Mouse (Mus musculus) megakaryocyte progenitor cell, adult 5-6 weeks (primary cell): ENCODE measurements around the gene Epb41. TPM values are rescaled to one million over a fixed set of nuclear protein-coding genes. Genes with fewer than 3 reads are reported as not detected.
A peak's percentile ranks its signal among the peaks of the same experiment; 100 is the strongest.

Experiments used
- ATAC-seq: replicated peaks from 2 replicates; pipeline ENCODE4 v1.8.0; 2016; ENCODE audit warnings: mild to moderate bottlenecking, moderate TSS enrichment, inconsistent platforms; ENCODE audit not compliant: poor library complexity
- total RNA-seq, 2 experiments: library from RNA; stranded (forward) in 1 of 2; stranded (reverse) in 1 of 2; fragments of 157-497, 149-512 nt in 1 of 2; fragments of 200-1000 nt in 1 of 2; gene quantifications; 2 replicates each; pipeline versions ENCODE4 v1.2.3 to v1.2.4; 2015 to 2017

Gene Epb41
- total RNA-seq, 2 experiments from 2014 or later, result 49.7 to 53.5 TPM

DNA sequence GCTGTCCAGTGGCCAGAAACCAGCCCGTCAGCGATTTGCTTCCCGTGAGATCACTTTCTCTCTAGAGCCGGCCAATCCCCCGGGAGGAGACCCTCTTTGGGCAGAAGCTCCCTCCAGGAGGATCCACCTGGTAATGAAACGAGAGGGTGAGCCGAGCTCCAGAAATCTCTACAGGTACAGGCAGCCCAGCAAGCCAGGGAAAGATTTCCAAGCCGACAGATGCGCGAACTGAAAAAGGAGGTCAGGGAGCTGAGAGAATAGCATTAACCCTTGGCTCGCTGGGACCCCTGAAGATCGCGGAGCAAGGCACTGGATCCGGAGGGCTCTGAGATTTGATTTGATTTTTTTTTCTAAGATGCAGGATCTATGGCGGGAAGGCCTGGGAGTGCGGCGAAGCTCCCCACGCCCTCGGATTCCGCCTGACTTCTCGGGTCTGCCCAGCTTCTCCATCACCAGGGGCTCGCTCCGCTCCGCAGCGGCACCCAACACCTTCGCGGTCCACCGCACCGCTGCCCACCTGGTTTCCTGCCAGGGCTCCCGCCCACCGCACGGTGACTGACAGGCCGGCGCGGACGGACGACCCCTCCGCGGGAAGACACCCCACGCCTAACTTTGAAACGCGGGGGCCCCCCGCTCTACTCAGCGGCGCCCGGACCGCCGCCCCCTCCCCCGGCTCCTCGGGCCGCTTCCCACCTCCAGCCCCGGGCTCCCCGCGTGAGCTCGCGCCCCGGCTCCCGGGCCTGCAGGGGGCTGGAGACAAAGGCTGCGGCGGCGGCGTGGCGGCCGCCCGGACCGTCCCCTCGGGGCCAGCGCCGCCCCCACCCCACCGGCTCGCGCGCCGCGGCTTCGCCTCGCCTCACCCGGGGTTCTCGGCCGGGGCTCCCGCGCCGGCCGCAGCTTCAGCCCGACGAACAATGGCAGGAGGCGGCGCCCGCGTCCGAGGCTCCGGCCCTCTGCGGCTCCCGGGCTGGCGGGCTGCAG, 26.8 kb downstream of the Epb41 start:
- no peak for ATAC-seq

- ATAC-seq, result no peak
Observed at GRCm38 (mm10) chr4:132043726-132044125, 31.4 kb downstream of the Epb41 start.

DNA sequence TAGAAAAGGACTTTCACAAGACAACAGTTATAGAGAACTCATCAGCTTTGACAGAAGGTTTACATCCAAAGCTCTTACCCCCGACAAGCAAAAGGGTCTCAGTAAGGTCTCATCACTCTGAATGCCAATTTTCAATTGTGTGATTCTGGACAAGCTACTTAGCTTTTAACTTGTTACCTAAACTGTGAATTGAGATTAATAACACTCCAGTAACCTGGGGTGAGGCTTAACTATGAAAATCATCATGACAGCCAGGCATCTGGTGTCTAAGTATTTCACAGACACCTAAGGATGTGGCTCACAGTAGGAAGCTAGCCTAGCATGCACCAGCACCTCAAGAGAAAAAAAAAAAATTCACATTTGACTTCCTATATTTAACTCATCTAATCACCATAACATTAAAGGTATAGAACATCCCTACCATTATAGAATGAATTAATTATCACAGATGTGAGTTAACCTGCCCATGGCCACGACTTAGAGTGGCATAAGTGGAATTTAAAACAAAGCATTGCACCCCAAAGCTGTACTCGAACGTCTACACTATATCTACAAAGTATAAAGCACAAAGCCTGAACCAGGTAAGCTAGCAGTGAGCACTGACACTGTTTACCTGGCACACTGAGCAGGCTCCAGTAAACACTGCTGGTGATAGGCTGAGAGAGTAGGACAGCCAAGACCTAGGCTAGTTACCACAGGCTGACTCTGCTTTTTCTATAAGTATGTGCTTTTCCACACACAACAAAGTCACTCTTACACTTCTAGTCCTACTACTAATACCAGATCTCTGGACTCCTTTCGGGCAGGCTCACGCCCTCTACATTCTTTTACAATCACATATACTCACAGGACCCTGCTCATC, 33.4 kb downstream of the Epb41 start:
- no peak for ATAC-seq

DNA sequence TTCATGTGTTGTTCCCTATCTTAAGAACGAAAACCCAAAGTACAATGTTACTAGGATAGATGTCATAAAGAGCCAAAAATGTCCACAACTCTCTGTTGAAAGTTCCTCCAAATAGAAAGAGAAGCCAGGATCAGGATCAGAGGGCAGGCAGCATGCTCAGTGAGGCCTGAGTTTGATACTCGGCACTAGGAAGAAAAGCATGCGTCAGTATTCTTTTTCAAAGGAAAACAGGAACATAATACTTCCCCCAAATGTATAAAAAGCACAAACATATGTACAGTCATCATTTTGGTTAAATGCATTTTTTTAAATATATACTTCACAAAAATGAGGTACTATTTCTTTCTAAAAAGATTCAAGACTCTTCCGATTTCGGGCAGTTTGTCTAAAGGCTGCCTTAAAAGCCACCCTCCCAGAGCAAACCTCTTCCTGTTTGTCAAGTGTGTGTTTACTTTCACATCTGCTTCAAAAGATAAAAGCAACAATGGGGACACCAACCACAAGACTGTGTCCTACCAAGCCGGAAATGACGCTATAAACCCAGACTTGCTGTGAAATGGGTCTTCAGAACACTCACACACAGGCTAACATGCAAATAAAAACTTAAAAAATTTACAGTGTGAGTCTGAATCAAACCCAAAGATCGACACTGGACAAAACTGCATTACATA, 35.0 kb downstream of the Epb41 start:
- peak; percentile 98 for ATAC-seq

GRCm38 (mm10) chr4:132039521-132039920, 35.6 kb downstream of the Epb41 start:
- peak; percentile 10; the same call in 1 of the 2 replicates for ATAC-seq

DNA sequence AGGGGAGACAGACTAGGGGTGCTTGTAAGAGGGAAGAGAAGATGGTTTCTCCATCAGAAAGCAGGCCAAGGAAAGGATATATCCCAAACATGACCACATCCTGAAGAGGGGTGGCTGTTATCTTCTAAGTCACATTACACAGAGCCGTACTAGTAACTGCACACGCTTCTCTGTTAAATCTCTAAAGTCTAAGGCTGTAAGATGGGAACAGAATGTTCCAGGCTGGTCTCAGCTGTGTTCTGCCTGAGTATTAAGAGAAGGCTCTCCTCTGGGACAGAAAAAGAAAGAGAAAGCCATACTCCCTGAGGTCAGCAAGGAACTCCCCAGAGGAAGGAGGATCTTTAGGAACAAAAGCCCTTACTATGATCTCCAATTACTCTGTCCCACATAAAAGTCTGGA, 36.3 kb downstream of the Epb41 start:
- no peak for ATAC-seq

GRCm38 (mm10) chr4:132037991-132038390, 37.1 kb downstream of the Epb41 start:
- no peak for ATAC-seq

DNA sequence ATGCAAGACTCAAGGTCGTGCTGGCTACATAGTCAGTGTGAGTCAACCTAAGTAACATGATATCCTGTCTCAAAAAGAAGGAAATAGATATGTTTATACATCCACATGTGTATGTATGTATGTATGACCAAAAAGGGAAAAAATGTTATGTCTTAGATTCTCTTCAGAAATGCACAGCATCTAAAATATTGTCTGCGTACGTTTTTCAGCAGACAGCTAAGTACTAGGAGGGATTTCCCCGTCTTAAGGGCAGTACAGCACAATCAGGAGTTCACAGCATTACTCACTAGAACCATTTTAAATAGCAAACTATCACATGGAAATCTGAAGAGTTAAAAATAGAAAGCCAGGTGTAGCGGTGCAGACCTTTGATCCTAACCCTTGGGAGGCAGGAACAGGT, 38.0 kb downstream of the Epb41 start:
- ATAC-seq, result no peak

- no peak for ATAC-seq
Observed at GRCm38 (mm10) chr4:132034242-132034641, 40.9 kb downstream of the Epb41 start.

- ATAC-seq, result no peak
Observed at GRCm38 (mm10) chr4:132033183-132033582, 41.9 kb downstream of the Epb41 start.

GRCm38 (mm10) chr4:132029851-132030741, 45.0 kb downstream of the Epb41 start:
- peak; percentile 32; the same call in 1 of the 2 replicates for ATAC-seq

DNA sequence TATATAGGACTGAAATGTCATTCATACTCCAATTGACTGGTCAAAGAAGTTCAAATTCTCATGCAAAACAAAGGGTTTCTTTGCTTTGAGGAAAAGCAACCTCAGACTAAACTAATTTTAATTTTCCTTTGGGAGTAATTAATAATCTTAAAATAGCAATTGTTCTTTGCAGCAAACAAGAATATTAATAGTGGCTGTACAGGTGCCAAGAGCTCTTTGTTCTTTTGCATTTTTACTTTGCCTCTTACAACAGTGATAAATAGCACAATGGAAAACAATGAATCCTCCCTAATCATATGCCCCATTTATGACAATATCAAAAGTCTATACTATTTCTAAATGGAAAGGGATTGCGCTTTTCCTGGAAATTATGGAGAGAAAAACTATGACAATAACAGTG, 47.3 kb downstream of the Epb41 start:
- no peak for ATAC-seq

GRCm38 (mm10) chr4:132027167-132027566, 48.0 kb downstream of the Epb41 start:
- peak; percentile 76 for ATAC-seq

- ATAC-seq, result peak; percentile 50
Observed at GRCm38 (mm10) chr4:132025738-132026527, 49.2 kb downstream of the Epb41 start.

- no peak for ATAC-seq
Observed at GRCm38 (mm10) chr4:132025264-132025663, 49.9 kb downstream of the Epb41 start.

DNA sequence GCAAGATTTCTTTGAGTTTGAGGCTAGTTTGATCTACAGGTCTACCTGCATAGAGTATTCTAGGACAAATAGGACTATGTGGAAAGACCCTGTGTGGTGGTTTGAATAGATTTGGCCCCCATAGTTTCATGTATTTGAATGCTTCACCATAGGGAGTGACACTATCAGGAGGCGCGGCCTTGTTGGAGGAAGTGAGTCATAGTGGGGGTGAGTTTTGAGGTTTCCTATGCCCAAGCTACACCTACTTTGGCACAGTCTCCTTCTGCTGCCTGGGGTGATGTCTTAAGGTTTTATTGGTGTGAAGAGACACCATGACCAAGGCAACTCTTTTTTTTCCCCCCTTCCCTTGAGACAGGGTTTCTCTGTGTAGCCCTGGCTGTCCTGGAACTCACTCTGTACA, 51.3 kb downstream of the Epb41 start:
- no peak for ATAC-seq

DNA sequence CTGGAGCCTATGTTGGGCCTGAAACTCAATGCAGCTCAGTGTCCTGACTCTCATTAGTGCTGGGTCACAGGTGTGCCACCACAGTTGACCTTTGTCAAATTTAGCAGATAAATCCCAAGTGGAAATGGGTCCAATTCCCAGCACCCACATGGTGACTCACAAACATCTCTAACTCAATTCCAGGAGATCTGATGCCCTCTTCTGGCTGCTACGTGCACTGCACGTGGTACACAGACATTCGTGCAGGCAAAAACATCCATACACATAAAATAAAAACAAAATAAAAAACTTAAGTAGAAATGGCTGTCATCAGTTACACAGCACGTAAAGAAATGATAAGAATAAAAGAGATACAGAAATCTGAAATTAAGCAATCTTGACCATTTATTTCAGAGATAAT, 52.5 kb downstream of the Epb41 start:
- ATAC-seq, result no peak

DNA sequence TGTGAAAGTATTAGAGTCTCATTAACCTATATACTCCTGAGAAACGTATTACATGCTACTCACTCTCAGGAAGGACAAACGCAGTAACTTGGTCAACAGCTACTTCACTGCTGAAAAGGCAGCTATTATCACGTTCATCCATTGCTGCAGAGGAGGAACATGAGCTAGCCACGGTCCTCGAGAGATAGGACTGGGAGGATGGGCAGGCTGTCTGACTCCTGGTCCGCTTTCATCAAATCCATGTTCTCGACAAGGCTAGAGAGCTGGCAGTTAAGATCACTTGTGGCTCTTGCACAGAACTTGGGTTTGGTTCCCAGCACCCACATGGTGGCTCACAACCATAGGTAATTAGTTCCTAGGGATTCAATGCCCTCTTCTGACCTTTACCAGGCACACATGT, 53.2 kb downstream of the Epb41 start:
- no peak for ATAC-seq

GRCm38 (mm10) chr4:132018547-132018946, 56.6 kb downstream of the Epb41 start:
- ATAC-seq, result no peak
